Mouse (Mus musculus) hematopoietic multipotent progenitor cell, adult 10-12 weeks (in vitro differentiated cells): ENCODE data around the gene Wtap. TPM values are rescaled to one million over a fixed set of nuclear protein-coding genes. Genes with fewer than 3 reads are reported as not detected.

ENCODE experiments used
- polyA plus RNA-seq: library from polyadenylated mRNA; stranded (reverse); fragments of >175 nt; gene quantifications from 2 replicates; pipeline ENCODE4 v1.2.3, GENCODE M21; 2012; ENCODE audit warnings: low replicate concordance

Wtap gene
- 30.2 and 43.0 TPM in 2 replicates for polyA plus RNA-seq

DNA sequence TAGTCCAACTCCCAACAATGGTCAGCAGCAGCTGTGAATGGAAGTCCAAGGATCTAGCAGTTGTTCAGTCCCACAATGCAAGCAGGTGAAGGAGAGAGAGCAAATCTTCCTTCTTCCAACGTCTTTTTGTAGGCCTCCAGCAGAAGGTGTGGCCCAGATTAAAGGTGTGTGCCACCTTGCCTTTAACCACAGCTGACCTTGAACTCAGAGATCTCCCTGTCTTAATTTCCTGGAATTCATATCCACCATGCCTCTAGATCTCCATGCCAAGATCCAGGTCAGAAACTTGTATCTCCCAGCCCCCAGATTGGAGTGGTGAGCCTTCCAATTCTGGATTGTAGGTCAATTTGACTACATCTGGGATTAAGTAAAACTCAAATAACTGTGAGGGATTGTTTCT is at the start of gene Wtap:
Gene Wtap, minus strand, starts transcription at position 101 of the 400 bp plus-strand sequence.

DNA sequence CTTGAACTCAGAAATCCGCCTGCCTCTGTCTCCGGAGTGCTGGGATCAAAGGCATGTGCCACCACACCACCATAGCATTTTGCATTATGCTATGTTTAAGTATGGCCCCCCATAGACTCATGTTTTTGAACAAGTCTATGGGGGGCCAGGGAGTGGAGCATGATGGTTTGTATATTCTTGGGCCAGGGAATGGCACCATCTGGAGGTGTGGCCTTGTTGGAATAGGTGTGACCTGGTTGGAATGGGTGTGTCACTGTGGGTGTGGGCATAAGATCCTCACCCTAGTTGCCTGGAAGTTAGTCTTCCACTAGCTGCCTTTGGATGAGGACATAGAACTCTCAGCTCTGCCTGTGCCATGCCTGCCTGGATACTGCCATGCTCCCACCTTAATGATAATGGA is 12.6 kb upstream of the Wtap start, which contains the start of gene Sod2:
Gene Sod2, plus strand, starts transcription at position 301 of the 400 bp plus-strand sequence.

DNA sequence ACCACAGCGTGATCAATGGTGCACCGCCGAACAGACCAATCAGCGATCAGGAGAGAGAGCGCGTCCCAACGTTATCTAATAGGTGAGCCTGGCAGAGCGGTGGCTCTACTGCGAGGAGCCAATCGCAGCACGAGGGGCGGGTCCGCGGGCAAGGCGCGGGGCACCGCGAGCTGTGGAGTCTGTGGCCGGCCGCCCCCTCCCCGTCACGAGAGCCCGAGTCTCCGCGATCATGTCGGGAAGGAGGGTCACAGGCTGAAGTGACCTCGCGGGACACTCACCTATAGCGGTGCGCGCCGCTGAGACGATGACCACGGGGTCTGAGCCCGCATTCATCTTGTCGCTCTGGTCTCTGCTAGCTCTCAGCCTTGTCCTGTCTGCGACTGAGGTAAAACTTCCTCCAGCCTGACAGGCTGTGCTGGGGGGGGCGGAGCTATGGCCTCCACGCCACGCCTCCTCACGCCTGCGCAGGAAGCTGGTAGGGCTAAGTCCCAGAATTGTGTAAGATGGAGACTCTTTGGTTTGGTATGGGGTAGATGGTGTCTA is 33.6 kb downstream of the Wtap start, which contains the start of gene Acat2:
Gene Acat2, minus strand, starts transcription at position 417 of the 543 bp plus-strand sequence.

GRCm38 (mm10) chr17:12940151-12940805 is 53.7 kb downstream of the Wtap start, which contains the start of gene Acat3:
Gene Acat3, minus strand, starts transcription at chr17:12940600.

Other genes starting within 250 kb of the Wtap start
- 3.9 and 5.3 TPM in 2 replicates for gene Igf2r, start 224.5 kb downstream of the Wtap start, polyA plus RNA-seq
- gene Mas1, start 126.0 kb downstream of the Wtap start, polyA plus RNA-seq: not detected in 2 replicates
- not detected in 2 replicates for gene Mrgprh, start 118.1 kb downstream of the Wtap start, polyA plus RNA-seq
- 0.10 and 0.66 TPM in 2 replicates for gene Pnldc1, start 83.9 kb downstream of the Wtap start, polyA plus RNA-seq
- 5.1 and 21.8 TPM in 2 replicates for gene Tcp1, start 78.5 kb downstream of the Wtap start, polyA plus RNA-seq
- gene Mrpl18, start 77.8 kb downstream of the Wtap start, polyA plus RNA-seq: 5.3 and 39.4 TPM in 2 replicates
- not detected in 2 replicates for gene Acat3, start 53.6 kb downstream of the Wtap start, polyA plus RNA-seq
- 2.2 and 2.5 TPM in 2 replicates for gene Acat2, start 33.4 kb downstream of the Wtap start, polyA plus RNA-seq
- 136 and 308 TPM in 2 replicates for gene Sod2, start 12.7 kb upstream of the Wtap start, polyA plus RNA-seq
- gene Gpr31b, start 58.1 kb upstream of the Wtap start, polyA plus RNA-seq: 0.20 TPM in 1 of 2 replicates, not detected in the other
- not detected in 2 replicates for gene Tcp10b, start 66.9 kb upstream of the Wtap start, polyA plus RNA-seq
- gene Unc93a, start 137.6 kb upstream of the Wtap start, polyA plus RNA-seq: 0.07 TPM in 1 of 2 replicates, not detected in the other
- gene Smok2a, start 227.0 kb upstream of the Wtap start, polyA plus RNA-seq: not detected in 2 replicates
- gene Smok2b, start 236.1 kb upstream of the Wtap start, polyA plus RNA-seq: not detected in 2 replicates